Mouse (Mus musculus) G1E-ER4 (cell line): ENCODE measurements around the gene Kif11. TPM values are rescaled to one million over a fixed set of nuclear protein-coding genes. Genes with fewer than 3 reads are reported as not detected.

Experiments used
- GATA1 ChIP-seq: IDR thresholded peaks from one replicate; pipeline ENCODE4 v1.8.0; 2012; ENCODE audit warnings: low read length, inconsistent platforms
- polyA plus RNA-seq: library from polyadenylated mRNA; stranded (reverse); fragments of >175 nt; gene quantifications from 2 replicates; pipeline ENCODE4 v1.2.3, GENCODE M21; 2012

The Kif11 gene
- polyA plus RNA-seq, 1 experiment, result 7.0 TPM

- TF ChIP-seq GATA1, result no peak
Measured at GRCm38 (mm10) chr19:37433895-37434262, 57.7 kb downstream of the Kif11 start.

DNA sequence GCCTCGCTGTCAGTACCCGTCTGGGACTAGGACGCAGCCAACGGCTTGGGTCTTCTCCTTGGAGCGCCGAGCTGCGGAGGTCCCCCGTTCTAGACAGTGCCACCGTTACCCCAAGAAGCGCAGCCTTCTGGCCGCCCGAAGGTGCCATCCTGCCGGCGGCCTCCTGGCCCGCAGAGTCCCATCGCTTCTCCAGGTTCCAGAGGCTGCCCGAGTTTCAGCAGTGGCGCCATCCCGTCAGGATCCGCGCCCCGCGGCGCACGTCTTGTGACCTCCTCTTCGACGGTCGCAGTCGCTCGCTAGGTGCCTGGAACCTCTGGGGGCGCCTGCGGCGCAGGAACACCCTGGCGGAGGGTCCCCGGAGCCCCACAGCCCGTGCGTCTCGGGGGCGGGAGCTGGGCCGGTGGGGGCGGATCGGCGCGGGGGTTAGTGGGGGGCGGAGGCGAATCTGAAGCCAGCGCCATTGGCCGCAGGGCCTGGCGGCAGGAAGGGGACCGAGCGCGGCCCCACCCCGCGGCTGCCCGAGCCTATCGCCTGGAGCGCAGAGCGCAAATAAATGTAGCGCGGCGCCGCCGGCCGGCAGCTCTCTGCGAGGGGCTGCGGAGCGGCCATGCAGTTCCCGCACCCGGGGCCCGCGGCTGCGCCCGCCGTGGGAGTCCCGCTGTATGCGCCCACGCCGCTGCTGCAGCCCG, 58.2 kb downstream of the Kif11 start, which contains the start of gene Hhex:
Gene Hhex, plus strand, starts transcription at position 548 of the 689 bp plus-strand sequence.
- no peak for TF ChIP-seq GATA1

DNA sequence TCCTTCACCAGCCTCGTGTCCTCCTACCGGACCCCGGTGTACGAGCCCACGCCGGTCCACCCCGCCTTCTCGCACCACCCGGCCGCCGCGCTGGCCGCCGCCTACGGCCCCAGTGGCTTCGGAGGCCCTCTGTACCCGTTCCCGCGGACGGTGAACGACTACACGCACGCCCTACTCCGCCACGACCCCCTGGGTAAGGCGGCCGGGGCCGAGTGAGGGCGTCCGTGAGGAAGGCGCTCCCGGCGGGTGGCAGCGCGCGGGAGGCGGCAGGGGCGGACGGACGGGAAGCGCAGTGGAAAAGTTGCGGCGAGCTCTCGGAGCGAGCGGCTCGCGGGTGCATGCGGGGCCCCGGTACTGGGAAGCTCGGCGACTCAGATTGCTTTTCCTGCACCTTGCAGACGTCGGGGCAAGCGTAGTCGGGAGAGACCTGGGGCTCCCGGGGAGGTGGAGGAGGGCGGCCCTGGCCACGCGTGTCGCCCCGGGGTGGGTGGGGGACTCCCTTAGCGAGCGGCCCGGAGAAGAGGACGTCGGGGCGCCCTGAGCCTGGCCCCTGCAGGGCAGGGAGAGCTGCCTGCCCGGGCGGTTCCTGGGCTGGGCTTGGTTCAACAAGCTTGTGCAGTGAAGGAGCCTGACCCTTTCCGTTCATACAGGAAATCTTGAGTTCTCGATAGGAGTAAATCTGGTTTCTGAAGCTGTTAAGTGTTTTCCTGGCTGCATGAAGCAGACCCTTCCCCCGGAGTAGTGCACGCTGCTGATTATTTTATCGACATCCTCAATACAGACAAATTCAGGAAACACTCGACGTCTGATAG, 59.0 kb downstream of the Kif11 start:
- peak; percentile 99 for TF ChIP-seq GATA1

- no peak for TF ChIP-seq GATA1
Measured at GRCm38 (mm10) chr19:37435853-37436174, 59.6 kb downstream of the Kif11 start.

- TF ChIP-seq GATA1, result no peak
Measured at GRCm38 (mm10) chr19:37436514-37437288, 60.5 kb downstream of the Kif11 start.

DNA sequence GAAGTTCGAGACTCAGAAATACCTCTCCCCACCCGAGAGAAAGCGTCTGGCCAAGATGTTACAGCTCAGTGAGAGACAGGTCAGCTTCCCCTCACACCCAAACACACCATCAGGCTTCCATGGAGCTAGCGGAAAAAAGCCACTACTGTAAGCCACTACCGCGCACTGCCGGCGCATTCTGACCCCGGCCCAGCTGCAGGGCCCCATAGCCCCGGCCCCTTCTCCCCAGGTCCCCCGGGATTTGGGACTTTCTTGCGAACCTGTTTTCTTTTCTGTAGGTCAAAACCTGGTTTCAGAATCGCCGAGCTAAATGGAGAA, 61.0 kb downstream of the Kif11 start:
- TF ChIP-seq GATA1, result no peak

- TF ChIP-seq GATA1, result no peak
Measured at GRCm38 (mm10) chr19:37440181-37440580, 64.0 kb downstream of the Kif11 start.

GRCm38 (mm10) chr19:37440708-37441475, 64.7 kb downstream of the Kif11 start:
- no peak for TF ChIP-seq GATA1

GRCm38 (mm10) chr19:37442524-37443286, 66.5 kb downstream of the Kif11 start:
- peak; percentile 45 for TF ChIP-seq GATA1

GRCm38 (mm10) chr19:37443631-37444140, 67.5 kb downstream of the Kif11 start:
- TF ChIP-seq GATA1, result no peak

GRCm38 (mm10) chr19:37448212-37448611, 72.0 kb downstream of the Kif11 start:
- TF ChIP-seq GATA1, result no peak

DNA sequence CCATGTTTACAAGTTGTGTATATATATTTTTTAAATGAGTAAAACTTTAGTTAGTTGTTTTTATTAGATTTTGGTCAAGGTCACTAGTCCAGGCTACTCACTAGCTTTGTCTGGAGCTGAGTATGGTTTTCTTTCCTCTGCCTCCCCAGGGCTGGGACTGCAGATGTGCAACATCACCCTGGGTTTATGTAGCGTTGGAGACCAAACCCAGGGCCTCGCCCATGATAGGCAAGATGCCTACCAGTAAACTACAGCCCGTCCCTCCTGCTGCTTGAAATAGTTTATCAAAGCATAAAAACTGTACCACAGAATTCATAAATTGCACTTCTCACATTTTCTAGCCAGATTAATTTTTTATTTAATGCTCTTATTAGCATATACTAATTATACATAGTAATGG, 73.0 kb downstream of the Kif11 start:
- TF ChIP-seq GATA1, result no peak

DNA sequence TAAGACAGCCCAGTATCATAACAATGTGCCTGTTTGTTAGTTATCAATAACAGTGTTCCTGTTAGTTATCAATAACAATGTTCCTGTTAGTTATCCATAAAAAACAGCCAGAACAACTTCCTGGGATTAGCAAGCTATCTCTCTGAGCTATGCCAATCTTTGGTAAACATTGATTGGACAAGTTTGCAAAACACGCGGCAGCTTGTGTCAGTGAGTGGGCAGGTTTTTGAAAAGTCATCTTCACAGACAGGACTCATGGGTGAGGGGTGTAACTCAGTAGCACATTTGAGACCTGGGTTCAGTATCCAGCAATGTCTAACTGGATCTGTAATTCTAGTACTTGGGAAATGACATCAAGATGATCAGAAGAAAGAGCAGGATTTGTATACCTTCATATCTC, 79.3 kb downstream of the Kif11 start:
- no peak for TF ChIP-seq GATA1

GRCm38 (mm10) chr19:37455961-37456360, 79.8 kb downstream of the Kif11 start:
- TF ChIP-seq GATA1, result no peak

- no peak for TF ChIP-seq GATA1
Measured at GRCm38 (mm10) chr19:37458013-37458412, 81.8 kb downstream of the Kif11 start.
